Mouse (Mus musculus): ENCODE data around the gene 1700007K13Rik. TPM values are rescaled to one million over a fixed set of nuclear protein-coding genes. Genes with fewer than 3 reads are reported as not detected.

1700007K13Rik gene
- polyA plus RNA-seq, 1 experiment = 34.9 TPM

DNA sequence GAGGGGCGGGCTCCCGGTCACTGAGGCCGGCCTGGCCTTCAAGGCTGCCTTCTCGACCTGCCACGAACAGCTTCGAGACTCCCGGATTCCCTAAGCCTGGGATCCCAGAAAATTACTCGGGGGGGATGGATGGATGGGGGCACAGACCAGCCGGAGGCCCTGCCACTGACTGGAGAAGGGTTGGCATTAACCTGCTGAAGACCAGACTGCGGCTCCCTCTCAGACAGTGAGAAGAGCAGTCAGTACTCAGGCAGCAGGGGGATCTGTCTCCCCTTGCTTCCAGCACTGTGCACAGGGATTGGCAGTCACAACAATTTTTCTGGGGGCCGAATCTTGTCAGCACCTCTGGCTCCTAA, 18.8 kb downstream of the 1700007K13Rik start:
- Histone ChIP-seq H3K27me3 (ENCODE audit: control insufficient read depth, insufficient read depth, low read length, poor library complexity, severe bottlenecking) (no peaks in the 10 kb centered on the region; the same call in 1 of the 2 replicates), H3K4me3 (ENCODE audit: low read depth, low read length) (peak overlapping the region; percentile 63), H3K4me1 (ENCODE audit: control insufficient read depth, insufficient read depth, low read length) (no peaks in the 10 kb centered on the region), H3K36me3 (ENCODE audit: control insufficient read depth, insufficient read depth, low read length, poor library complexity, severe bottlenecking) (no peaks in the 10 kb centered on the region), H3K9me3 (replicated peaks; ENCODE audit: control insufficient read depth, insufficient read depth, low read length, poor library complexity, severe bottlenecking) (no peaks in the 10 kb centered on the region), H3K27ac (ENCODE audit: insufficient read depth, low read length) (no peak overlapping the region), H3K9ac (ENCODE audit: low read depth, poor library complexity, severe bottlenecking) (peak overlapping the region; percentile 80)
- no peak for TF ChIP-seq EP300 (IDR thresholded peaks at IDR 0.05; ENCODE audit: insufficient read depth, low read depth, low read length)
- TF ChIP-seq POLR2A (IDR thresholded peaks at IDR 0.05; ENCODE audit: insufficient read depth, low read length) = no peak
- no peak for TF ChIP-seq CTCF (IDR thresholded peaks at IDR 0.05; ENCODE audit: low read depth, low read length)

GRCm38 (mm10) chr2:28446515-28447314, 19.4 kb downstream of the 1700007K13Rik start, which contains the start of gene Ppp1r26:
TSS of gene Ppp1r26 (plus strand) at chr2:28446800.
- Histone ChIP-seq H3K9me3 (replicated peaks; ENCODE audit: control insufficient read depth, insufficient read depth, low read length, poor library complexity, severe bottlenecking) (no peaks in the 10 kb centered on the region), H3K4me1 (ENCODE audit: control insufficient read depth, insufficient read depth, low read length) (no peaks in the 10 kb centered on the region), H3K27me3 (ENCODE audit: control insufficient read depth, insufficient read depth, low read length, poor library complexity, severe bottlenecking) (no peaks in the 10 kb centered on the region; the same call in 1 of the 2 replicates), H3K4me3 (ENCODE audit: low read depth, low read length) (peak within 1 kb of the TSS; percentile 63), H3K36me3 (ENCODE audit: control insufficient read depth, insufficient read depth, low read length, poor library complexity, severe bottlenecking) (no peaks in the 10 kb centered on the region), H3K27ac (ENCODE audit: insufficient read depth, low read length) (no peak within 1 kb of the TSS), H3K9ac (ENCODE audit: low read depth, poor library complexity, severe bottlenecking) (peak within 1 kb of the TSS; percentile 80)
- TF ChIP-seq EP300 (IDR thresholded peaks at IDR 0.05; ENCODE audit: insufficient read depth, low read depth, low read length) = no peak
- TF ChIP-seq POLR2A (IDR thresholded peaks at IDR 0.05; ENCODE audit: insufficient read depth, low read length) = no peak
- no peak for TF ChIP-seq CTCF (IDR thresholded peaks at IDR 0.05; ENCODE audit: low read depth, low read length)

- Histone ChIP-seq H3K4me1 (ENCODE audit: control insufficient read depth, insufficient read depth, low read length) (peaks cover under 1% of the 10 kb centered on the region), H3K9ac (ENCODE audit: low read depth, poor library complexity, severe bottlenecking) (peak overlapping the region; percentile 80), H3K4me3 (ENCODE audit: low read depth, low read length) (peak overlapping the region; percentile 63), H3K36me3 (ENCODE audit: control insufficient read depth, insufficient read depth, low read length, poor library complexity, severe bottlenecking) (no peaks in the 10 kb centered on the region), H3K9me3 (replicated peaks; ENCODE audit: control insufficient read depth, insufficient read depth, low read length, poor library complexity, severe bottlenecking) (no peaks in the 10 kb centered on the region), H3K27me3 (ENCODE audit: control insufficient read depth, insufficient read depth, low read length, poor library complexity, severe bottlenecking) (no peaks in the 10 kb centered on the region; the same call in 1 of the 2 replicates), H3K27ac (ENCODE audit: insufficient read depth, low read length) (no peak overlapping the region)
- TF ChIP-seq EP300 (IDR thresholded peaks at IDR 0.05; ENCODE audit: insufficient read depth, low read depth, low read length) (no peak), CTCF (IDR thresholded peaks at IDR 0.05; ENCODE audit: low read depth, low read length) (no peak), POLR2A (IDR thresholded peaks at IDR 0.05; ENCODE audit: insufficient read depth, low read length) (no peak)
Measured at GRCm38 (mm10) chr2:28446181-28446514, 20.0 kb downstream of the 1700007K13Rik start.

GRCm38 (mm10) chr2:28445082-28445481, 21.1 kb downstream of the 1700007K13Rik start:
- Histone ChIP-seq H3K27me3 (ENCODE audit: control insufficient read depth, insufficient read depth, low read length, poor library complexity, severe bottlenecking) (no peaks in the 10 kb centered on the region; the same call in 1 of the 2 replicates), H3K36me3 (ENCODE audit: control insufficient read depth, insufficient read depth, low read length, poor library complexity, severe bottlenecking) (no peaks in the 10 kb centered on the region), H3K4me1 (ENCODE audit: control insufficient read depth, insufficient read depth, low read length) (peaks cover 2% of the 10 kb centered on the region), H3K4me3 (ENCODE audit: low read depth, low read length) (no peak overlapping the region), H3K27ac (ENCODE audit: insufficient read depth, low read length) (no peak overlapping the region), H3K9ac (ENCODE audit: low read depth, poor library complexity, severe bottlenecking) (no peak overlapping the region), H3K9me3 (replicated peaks; ENCODE audit: control insufficient read depth, insufficient read depth, low read length, poor library complexity, severe bottlenecking) (no peaks in the 10 kb centered on the region)
- TF ChIP-seq CTCF (IDR thresholded peaks at IDR 0.05; ENCODE audit: low read depth, low read length) (no peak), EP300 (IDR thresholded peaks at IDR 0.05; ENCODE audit: insufficient read depth, low read depth, low read length) (no peak), POLR2A (IDR thresholded peaks at IDR 0.05; ENCODE audit: insufficient read depth, low read length) (no peak)

DNA sequence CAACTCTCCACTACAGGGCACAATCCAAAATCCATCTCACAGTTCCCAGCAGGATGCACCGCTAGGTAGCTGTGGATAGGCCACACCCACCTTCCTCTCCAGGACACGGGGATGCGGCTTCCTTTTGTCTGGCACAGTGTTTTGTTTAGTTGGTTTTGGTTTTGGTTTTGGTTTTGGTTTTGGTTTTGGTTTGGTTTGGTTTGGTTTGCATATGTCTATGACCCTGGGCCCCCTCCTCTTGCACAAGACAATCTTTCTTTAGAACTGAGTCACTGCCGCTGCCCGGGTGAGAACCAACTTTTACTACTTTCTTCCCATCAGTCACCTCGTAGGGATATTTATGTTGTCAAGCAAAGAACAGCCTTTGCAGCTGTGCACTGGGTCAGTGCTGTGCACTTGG, 25.3 kb downstream of the 1700007K13Rik start:
- peaks cover 2% of the 10 kb centered on the region for H3K4me1 ChIP-seq (ENCODE audit: control insufficient read depth, insufficient read depth, low read length)
- no peaks in the 10 kb centered on the region; the same call in 1 of the 2 replicates for H3K9me3 ChIP-seq (replicated peaks; ENCODE audit: control insufficient read depth, insufficient read depth, low read length, poor library complexity, severe bottlenecking)
- no peak overlapping the region for H3K4me3 ChIP-seq (ENCODE audit: low read depth, low read length)
- H3K27me3 ChIP-seq (ENCODE audit: control insufficient read depth, insufficient read depth, low read length, poor library complexity, severe bottlenecking) = no peaks in the 10 kb centered on the region
- H3K9ac ChIP-seq (ENCODE audit: low read depth, poor library complexity, severe bottlenecking) = no peak overlapping the region
- H3K36me3 ChIP-seq (ENCODE audit: control insufficient read depth, insufficient read depth, low read length, poor library complexity, severe bottlenecking) = no peaks in the 10 kb centered on the region
- no peak for TF ChIP-seq CTCF (IDR thresholded peaks at IDR 0.05; ENCODE audit: low read depth, low read length)
- TF ChIP-seq EP300 (IDR thresholded peaks at IDR 0.05; ENCODE audit: insufficient read depth, low read depth, low read length) = no peak
- no peak for TF ChIP-seq POLR2A (IDR thresholded peaks at IDR 0.05; ENCODE audit: insufficient read depth, low read length)
- no peak overlapping the region for H3K27ac ChIP-seq (ENCODE audit: insufficient read depth, low read length)

DNA sequence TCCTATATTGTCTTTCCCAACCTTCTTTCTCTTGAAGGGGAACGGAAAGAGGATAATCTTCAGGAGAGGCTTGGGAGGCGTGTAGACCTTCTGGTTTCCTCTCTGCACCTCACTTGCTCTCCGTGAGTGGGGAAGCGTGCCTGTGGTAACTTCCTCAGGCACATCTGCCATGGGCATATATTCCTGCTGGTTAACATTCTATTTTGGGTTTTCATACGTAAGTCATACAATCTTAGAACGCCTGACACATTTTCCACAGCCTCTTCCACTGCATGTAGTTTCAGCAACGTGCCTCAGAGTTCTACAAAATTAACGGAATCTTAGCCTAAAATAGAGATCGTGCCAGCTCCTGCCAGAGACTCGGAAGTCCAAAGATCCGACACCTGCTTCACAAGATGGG, 30.7 kb downstream of the 1700007K13Rik start:
- TF ChIP-seq EP300 (IDR thresholded peaks at IDR 0.05; ENCODE audit: insufficient read depth, low read depth, low read length) (no peak), POLR2A (IDR thresholded peaks at IDR 0.05; ENCODE audit: insufficient read depth, low read length) (no peak), CTCF (IDR thresholded peaks at IDR 0.05; ENCODE audit: low read depth, low read length) (no peak)
- Histone ChIP-seq H3K9ac (ENCODE audit: low read depth, poor library complexity, severe bottlenecking) (no peak overlapping the region), H3K9me3 (replicated peaks; ENCODE audit: control insufficient read depth, insufficient read depth, low read length, poor library complexity, severe bottlenecking) (peaks cover 5% of the 10 kb centered on the region), H3K27me3 (ENCODE audit: control insufficient read depth, insufficient read depth, low read length, poor library complexity, severe bottlenecking) (no peaks in the 10 kb centered on the region), H3K4me3 (ENCODE audit: low read depth, low read length) (no peak overlapping the region), H3K36me3 (ENCODE audit: control insufficient read depth, insufficient read depth, low read length, poor library complexity, severe bottlenecking) (no peaks in the 10 kb centered on the region), H3K27ac (ENCODE audit: insufficient read depth, low read length) (no peak overlapping the region), H3K4me1 (ENCODE audit: control insufficient read depth, insufficient read depth, low read length) (no peaks in the 10 kb centered on the region)

Data from ES-Bruce4 (cell line).